Mouse (Mus musculus) regulatory T cell (primary cell): ENCODE data around the gene Klf12.

ENCODE experiments used
- in situ Hi-C: fragments of 300-600 bp; cut with MboI, MseI; formaldehyde crosslinking; loops from one replicate; pipeline ENCODE4 v1.15.1; 2025; ENCODE audit warnings: high pct_unique_total_duplicates

Gene Klf12

DNA sequence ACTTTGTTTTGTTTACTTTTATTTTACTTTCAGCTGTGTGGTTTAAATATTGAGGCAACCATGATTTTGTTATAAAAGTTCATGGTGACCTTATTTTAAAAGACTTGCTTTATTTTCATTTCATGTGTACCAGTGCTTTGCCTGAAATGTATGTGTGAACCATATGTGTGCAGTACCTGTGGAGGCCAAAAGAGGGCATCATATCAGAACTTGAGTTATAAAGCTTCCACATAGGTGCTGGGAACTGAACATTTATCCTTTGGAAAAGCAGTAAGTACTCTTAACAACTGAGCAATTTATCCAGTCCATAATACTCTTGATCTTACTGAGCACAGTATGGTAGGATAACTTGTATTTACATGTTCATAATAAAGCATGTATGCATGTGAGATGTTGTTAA, 239.0 kb downstream of the Klf12 start:
- in situ Hi-C loops = no loop called here

DNA sequence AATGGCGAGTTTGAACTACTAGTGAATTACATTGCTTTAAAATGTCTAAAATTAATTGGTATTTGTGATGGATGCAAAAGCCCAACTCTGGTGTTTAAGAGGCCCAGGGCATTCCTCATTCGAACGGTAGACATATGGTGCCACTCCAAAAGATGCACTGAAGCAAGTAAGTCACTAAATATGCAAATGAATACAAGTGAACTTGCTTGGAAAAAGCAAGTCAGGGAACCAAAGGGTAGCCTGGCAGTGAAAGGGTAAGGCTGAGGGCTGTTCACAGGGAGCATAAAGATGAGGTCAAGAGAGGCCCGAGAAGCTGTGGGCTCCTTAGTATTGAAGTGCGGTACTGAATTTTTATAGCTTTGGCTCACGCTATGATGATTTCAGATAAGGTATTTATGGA, 242.7 kb downstream of the Klf12 start:
- in situ Hi-C loops = no loop called here

DNA sequence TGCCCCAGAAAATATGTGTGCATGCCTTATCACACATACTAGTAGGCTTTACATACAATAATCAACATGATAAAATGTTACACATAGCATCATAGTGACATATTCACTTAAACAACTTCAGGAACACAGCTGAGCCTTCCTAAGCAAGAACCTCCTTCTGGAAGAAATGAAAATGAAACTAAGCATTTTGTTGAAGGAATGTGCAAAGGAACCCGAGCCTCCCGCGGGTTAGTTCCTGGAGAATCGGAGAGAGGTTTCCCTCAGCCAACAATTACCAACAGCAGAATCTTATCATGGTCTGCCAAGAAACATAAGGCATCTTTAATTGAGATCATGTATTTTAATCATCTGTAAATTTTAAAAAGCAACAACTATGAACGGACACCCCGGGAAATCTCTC, 257.8 kb downstream of the Klf12 start:
- in situ Hi-C loops = no loop called here

DNA sequence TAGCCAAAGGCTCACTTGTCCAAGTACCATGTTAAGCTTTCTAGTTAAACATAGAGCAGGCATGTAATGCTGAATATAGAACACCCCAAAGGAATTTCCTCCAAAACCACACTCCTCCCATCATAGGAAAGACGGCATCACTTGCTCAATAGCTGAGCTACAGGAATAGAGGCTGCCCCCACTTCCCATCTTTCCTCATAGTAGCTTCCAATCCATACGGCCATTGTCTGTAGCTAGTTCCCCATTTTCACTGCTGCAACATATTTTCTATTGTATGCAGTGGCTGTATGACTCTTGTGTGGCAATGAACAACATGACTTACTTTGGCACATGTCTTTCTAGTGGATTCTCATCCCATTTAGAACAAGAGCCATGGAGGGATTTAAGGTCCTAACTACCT, 267.3 kb downstream of the Klf12 start:
- in situ Hi-C loops = no loop called here

DNA sequence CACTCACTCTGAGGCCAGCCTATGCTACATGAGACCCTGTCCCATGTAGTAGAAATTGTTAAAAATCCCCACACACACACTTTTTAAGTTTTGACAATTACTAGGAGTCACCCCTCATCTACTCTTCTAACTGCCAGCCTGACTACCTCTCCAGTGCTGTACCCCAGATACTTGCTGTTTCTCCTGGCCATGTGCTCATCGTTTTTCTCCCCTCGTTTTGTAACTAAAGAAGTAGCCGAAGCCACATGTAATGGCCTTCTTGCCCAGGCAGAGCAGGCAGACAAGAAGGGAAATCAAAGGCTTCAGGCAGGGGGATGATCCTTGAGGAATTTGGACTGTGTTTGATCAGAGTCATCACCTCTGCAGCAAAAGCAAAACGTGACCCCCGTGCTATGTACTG, 274.0 kb downstream of the Klf12 start:
- in situ Hi-C loops = no loop called here

DNA sequence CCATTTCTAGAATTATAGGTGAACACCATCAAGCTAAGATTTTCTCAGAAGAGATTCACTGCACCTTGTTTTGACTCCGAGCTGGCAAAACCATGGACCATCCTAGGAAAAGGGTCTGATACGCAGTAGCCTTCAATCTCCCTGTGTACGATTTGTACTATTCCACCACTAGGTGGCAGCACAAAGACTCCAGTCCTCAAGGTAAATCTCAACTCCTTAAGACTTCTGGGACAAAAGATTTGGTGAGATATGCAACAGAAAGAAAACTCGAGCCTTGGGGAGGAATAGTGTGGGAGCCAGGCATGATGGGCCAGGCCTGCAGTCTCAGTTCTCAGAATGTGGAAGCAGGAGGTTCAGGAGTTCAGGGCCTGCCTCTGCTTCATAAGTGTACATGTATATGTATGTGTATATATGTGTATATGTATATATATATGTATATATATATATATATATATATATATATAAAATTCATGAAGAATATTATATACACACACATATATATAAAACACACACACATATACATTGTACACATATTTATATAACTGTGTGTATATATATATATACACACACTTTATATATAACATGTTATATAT, 274.6 kb downstream of the Klf12 start:
- in situ Hi-C loops = no loop called here

DNA sequence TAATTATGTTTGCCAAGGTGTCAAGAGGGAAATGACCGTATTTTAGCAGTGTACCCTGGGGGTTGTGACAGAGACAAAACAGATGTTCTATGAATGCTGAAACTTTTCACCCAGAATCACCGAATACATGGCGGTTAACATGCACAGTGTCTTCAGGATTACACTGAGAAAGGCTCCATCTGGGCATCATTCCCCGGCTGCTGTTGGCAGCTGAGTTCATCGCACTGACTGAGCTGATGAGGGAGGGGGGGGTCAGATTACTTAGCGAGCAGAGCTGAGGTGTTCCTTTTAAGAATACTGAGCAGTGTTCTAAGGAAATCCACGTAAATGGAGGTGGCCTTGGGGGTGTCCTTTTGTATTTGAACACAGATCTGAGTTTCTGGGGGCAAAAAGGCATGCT, 301.0 kb downstream of the Klf12 start:
- in situ Hi-C loops = no loop called here

DNA sequence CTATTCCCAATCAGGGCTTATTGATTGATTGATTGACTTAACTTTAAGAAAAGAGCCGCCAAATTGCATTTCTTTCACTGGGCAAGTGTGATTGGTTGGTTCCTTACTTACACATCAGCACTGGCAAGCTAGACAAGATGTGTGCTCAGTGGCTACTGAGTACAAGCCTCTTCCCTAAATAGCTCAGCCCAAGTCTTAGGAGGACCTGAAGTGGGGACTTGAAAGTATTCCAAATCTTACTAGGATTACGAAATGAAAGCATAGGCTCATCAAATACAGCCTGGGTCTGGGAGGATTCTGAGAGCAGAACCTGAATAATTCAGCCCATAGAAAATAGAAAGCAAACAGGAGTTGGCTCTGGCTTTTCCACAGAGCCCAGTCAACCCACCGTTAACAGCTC, 303.3 kb downstream of the Klf12 start:
- in situ Hi-C loops = no loop called here

DNA sequence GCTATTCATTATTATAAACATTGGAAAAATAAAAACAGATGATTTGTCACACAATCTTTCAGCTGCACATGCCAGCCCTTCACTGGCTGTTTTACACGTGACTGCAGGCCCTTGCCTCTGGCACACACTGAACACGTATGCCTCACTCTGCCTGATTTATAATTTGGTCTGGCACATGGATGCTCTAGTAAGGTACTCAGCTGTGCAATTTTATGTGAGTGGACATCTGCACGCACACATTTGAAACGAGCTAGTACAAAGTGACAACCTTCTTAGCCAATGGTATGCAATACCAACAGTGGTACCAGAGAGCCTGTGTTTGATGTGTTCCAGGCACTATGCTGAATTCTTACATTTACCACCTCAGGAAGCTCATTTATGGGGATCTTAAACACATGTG, 316.6 kb downstream of the Klf12 start:
- in situ Hi-C loops = no loop called here

DNA sequence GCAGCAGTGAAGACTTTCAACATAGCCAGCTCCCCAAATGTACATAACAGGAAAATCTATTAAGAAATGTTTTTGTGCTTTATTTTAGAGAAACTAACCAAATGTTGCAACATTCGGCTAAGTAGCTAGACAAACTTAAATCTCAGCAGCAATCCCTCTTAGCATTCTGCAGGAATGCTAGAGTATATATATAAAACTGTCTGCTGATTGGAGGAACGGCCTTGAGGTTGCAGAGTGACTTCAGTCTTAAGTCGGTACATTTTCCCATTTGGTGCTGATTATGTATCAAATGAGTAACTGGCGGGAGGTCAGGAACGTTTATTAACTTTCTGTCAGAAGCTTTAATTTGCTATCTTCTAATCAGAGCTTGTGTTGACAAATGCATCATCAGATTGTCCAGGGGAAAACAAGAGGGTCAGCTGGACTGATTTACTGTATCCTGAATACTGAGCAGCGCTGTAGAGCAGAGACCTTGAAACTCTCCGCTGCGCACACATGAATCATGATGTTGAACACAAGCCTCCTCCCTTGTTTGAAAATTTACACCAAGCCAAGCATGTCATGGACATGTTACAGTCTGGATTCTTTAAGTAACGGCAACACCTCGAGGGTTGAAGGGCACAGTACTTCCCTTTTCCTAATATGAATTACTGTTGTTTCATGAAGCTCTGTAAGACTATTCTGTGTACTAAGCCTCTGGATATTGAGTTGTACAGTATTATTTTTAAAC, 323.8 kb downstream of the Klf12 start:
- in situ Hi-C loops = no loop called here

DNA sequence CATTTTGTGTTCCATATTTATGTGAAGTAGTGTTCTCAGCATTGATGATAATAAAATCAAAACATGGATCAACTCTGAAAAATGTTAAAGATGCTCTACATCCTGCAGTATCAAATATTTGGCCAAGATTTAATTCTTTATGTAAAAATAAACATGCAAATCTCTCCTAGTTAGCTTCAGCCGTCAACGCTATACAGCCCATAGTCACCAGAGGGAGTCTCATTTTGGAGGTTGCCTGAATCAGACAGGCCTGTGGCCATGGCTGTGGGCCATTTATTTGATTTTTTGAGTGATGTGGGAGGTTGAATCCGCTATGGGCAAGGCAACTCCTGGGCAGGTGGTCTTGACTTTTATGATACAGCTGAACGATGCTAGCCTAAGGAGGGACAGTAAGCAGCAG, 329.3 kb downstream of the Klf12 start:
- in situ Hi-C loops = no loop called here

DNA sequence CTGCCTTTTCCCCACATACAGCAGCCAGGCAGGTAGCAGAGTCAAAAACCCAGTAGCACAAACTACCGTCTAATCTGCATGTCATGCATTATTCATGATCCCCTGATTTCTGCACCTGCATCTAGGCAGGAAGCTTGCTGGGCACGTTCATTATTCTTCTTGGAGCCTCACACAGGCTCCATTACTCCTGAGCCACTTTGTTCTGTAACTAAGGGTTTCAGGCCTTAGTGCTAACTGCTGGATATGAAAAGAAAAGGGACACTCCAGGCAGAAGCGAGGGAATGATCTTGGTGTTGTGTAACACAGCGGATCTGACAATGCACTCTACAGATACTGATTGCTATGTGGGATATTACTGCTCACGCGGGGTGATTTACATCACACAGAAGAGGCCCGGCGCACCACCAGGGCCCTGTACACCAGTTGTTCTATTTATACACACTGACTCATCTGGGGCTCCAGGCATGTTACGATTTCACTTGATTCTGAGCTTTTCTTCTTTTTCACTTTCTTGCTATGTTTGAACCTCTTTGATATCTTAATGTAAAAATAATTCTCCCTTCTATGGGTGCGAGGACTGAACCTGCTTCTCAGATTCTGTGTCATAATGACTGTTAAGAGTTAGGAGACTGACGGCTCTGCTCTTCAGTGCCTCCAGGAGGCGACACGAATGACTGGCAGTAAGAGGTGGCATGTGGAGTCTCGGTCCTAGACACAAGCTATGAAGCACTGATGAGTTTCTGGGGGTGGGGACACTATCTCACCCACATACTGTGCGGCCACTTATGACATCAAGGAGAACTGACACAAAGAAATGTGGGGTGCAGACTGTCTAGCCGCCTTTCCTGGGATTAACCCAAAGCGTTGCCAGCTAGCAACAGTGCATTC, 340.0 kb downstream of the Klf12 start:
- in situ Hi-C loops = no loop called here

DNA sequence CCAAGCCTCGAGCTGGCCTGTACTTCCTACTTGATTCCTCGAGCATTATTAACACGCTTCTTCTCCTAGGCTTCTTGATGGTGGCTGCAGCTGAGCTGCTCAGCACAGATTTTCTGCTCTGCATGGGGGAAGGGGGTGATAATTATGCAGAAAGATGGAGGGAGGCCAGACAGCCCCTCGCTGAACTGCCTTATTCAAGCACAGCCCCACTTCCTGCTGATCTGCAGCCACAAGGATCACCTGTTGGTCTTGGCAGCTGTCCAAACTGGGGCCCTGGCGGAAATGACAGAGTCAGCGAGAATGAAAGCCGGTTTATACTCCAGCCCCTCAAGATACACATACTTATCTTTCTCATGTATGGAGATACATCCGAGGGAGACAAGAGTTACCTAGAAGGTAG, 341.3 kb downstream of the Klf12 start:
- in situ Hi-C loops = no loop called here

DNA sequence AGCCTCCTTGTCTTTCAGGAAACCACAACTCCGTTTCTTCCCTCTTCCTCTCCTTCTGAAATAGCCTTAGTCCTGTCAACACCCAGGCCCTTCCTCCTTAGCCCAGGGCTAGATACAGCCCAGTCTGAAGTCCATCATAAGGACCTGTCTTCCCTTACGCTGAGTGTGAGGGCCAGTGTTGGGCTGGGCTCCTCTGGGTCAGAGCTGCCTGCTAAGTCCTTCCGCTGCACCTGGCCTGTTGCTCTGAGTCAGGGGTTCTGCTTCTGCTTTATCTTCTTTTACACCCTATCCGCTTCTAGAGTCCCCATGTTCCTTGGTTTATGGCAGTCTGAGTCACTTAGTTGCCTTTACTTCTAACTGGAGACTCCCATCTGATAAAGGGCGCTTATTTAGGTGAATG, 351.0 kb downstream of the Klf12 start:
- in situ Hi-C loops = loop anchor here (10.0 kb wide), 1 partner anchor 521 kb away; no protein-coding TSS in a partner anchor

DNA sequence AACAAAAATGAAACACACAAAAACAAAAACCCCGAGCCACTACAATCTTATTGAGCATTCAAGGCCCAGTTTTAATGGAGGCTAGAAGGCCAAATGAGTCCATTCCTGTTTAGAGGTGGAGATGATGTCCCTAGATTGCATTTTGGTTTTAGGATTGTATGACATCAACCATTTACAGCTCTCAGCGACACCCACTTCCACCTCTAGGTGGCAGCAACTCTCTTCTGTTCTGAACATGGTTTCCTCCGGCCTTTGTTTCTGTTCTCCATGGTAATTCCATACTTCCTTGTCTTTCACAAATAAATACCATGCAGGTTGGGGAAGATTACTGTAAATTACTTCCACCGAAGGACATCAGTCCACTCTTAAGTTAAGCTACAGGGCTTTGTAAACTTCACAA, 352.6 kb downstream of the Klf12 start:
- in situ Hi-C loops = loop anchor here (10.0 kb wide), 1 partner anchor 523 kb away; no protein-coding TSS in a partner anchor

DNA sequence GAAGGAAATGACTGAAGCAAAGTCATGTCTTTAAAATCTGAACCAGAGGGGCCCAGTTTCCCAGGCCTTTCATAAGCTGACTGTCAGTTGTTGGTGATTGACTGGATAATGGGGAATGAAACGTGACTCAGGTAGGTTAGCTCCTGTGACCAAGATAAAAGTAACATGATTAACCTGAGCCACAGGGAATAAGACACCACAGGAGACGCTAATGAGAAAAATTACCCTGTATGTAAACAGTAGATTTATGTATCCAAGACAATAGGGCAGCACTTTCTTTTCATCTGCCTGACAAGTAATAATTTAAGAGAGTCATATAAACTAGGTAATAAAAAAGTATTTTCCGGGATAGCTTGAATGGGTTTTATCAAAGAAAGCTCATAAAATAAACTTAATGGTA, 372.6 kb downstream of the Klf12 start:
- in situ Hi-C loops = no loop called here

DNA sequence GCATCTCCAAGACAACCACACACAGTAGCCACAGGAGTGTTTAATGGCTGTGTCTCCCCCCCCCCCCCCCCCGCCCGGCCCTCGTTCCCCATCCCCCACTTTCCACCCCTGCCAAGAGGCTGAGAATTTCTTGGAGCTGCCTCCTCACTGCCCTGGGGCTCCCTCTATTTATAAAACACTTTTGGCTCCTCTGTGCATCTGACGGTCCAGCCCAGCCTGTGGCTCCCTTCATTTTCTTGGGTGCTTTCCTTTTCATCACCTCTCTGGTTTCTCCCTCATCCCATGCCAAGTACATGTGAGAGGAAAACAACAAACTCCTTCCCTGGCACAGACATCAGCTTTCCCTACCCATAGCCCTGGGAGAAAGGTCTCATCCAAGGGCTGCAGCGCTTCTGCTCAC, 373.6 kb downstream of the Klf12 start:
- in situ Hi-C loops = no loop called here

DNA sequence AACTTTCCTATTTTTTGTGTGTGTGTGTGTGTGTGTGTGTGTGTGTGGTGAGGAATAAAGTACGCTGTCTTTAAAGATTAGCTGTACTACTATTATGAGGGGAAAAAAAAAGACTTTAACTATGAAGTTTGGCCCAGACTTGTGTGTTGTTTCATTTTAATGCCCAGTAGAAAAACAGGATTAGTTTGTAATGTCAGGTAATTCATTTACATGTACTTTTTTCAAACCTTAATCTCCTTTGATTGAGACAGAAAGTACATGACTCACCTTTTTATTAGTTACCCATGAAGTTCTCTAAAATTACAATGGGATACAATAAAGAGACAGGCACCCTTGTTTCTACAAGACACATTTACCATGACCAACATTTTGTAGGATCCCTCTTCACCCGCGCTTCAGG, 383.6 kb downstream of the Klf12 start:
- in situ Hi-C loops = no loop called here

DNA sequence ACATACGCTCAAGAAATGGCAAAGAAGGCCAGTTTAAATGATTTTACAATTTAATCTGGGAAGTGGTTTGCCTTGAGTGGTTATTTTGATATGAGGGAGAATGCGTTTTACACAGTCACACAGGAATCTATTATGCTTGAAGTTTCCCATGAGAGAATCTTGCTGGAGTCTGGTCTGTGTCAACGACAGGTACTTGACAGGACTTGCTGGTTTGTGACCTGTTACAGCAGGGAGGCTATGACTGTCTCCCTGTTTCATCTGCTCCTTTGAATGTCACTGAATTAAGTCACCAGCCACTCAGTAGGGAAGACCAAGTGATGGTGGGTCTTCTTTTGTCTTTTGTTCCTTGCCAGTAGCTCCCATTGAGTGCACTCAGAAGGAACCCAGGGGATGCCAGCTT, 385.6 kb downstream of the Klf12 start:
- in situ Hi-C loops = no loop called here

DNA sequence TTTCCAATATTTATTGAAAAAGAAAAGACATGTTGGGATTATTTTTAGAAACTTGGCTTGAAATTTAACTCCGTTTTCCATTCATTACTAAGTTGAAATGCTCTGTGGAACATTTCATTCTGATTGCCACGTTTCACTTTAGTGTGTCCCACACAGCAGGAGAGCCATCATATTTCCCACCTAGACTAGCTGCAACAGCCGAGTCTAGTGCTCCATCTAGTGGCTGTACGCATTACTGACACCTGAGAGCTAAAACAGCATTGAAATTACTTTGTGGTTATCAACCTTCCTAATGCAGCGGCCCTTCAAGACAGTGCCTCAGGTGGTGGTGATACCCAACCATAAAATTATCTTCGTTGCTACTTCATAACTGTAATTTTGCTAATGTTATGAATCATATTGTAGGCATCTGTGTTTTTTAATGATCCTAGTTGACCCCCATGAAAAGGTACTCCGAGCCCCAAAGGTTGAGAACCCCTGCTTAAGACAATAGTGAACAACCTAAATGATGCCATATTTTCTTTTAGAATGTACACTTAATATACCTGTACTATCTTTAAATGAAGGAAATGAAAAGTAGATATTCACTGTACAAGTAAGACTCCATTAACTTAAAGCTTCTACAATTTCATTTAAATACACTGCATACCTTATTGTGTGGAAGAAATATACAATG, 389.6 kb downstream of the Klf12 start:
- in situ Hi-C loops = loop anchor here (5.0 kb wide), 1 partner anchor 748 kb away; no protein-coding TSS in a partner anchor

DNA sequence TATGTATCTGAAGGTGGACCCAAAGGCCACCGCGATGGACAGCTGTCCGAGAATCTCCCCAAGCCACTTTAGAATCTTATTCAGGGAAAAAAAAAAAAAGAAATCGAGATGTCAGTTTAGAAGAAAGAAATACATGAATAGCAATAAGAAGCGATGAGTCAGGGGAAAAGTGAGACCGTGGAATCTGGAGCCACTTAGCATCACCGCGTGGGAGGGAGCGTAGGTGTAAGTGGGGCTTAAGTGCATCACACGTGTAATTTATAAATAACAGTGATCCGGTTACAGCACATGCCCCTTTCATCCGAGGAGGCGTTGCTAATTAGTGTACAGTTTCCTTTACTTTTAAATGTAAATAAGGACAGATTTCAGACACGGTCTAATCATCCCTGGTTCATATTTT, 390.4 kb downstream of the Klf12 start:
- in situ Hi-C loops = loop anchor here (5.0 kb wide), 1 partner anchor 747 kb away; no protein-coding TSS in a partner anchor

DNA sequence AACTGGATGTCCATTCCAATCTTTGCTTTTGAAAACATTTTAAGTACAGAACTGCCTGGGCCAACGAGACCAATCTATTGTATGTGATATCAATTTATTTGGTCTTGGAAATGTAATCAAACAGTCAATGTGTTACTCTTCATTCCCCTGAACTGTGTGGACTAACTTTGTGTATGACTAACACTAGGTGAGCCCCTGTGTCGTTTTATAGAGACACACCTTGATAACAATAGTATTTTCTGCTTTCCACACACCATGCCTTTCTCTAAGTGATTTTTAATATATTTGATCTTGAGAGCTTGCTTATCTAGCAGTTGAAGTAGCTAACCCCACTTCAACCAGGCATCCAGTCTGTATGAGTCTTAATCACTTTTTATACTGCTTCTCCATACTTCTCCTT, 398.0 kb downstream of the Klf12 start:
- in situ Hi-C loops = no loop called here
